Mouse (Mus musculus): ENCODE measurements around the gene Olfr131. TPM values are rescaled to one million over a fixed set of nuclear protein-coding genes. Genes with fewer than 3 reads are reported as not detected.
"Not testable (repeated sequence)": the region's sequence is repeated elsewhere in the genome, so short reads cannot be mapped to it uniquely, and the experiment has no call there.

Olfr131 gene
- not detected in 2 replicates for polyA plus RNA-seq (2014; fragmentation: Nextera tagmentation; extraction: Ambion mirVana)

DNA sequence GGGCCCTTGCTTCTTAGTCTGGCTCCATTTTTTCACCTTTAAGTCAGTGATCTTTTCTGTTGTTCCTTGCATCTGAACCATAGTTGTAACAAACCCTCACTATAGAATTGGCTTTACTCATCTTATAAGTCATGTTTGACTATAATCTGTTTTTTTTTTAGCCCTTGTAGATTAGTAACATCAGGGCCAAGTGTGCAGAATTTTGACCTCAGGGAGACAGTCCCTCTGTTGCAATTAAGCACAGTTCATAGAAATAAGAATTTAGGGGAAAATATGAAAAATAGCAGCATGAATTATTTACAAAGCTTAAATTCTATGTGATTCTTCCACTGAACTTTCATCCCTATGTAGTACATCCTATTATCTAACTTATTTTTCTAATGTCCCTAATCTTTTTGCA is at the start of gene Olfr131:
Gene Olfr131, minus strand, starts transcription at position 101 of the 400 bp plus-strand sequence.
- no peak for ATAC-seq (replicated peaks; ENCODE audit: insufficient number of reproducible peaks, low FRiP score, low TSS enrichment)
- H3K36me3 ChIP-seq (ENCODE audit: control insufficient read depth, insufficient read depth, low read length), result no peaks in the 10 kb centered on the region
- no peak within 1 kb of the TSS for H3K4me2 ChIP-seq
- H3K27ac ChIP-seq (ENCODE audit: low read depth, low read length), result no peak within 1 kb of the TSS
- no peaks in the 10 kb centered on the region for H3K4me1 ChIP-seq (ENCODE audit: control insufficient read depth, insufficient read depth, low read length)
- H3K4me3 ChIP-seq (ENCODE audit: low read depth, low read length), result no peak within 1 kb of the TSS
- H3K9me3 ChIP-seq (replicated peaks; ENCODE audit: control insufficient read depth, low read length), result no peaks in the 10 kb centered on the region
- H3K9ac ChIP-seq (ENCODE audit: low read depth, low read length), result no peak within 1 kb of the TSS
- H3K27me3 ChIP-seq (ENCODE audit: control insufficient read depth, insufficient read depth, low read length), result no peaks in the 10 kb centered on the region

GRCm38 (mm10) chr17:38134426-38134825 is 45.9 kb upstream of the Olfr131 start, which contains the start of gene Olfr132:
Olfr132 (minus strand) TSS chr17:38134526.
- H3K36me3 ChIP-seq (ENCODE audit: control insufficient read depth, insufficient read depth, low read length), result no peaks in the 10 kb centered on the region
- no peak within 1 kb of the TSS for H3K4me2 ChIP-seq
- no peaks in the 10 kb centered on the region for H3K9me3 ChIP-seq (replicated peaks; ENCODE audit: control insufficient read depth, low read length)
- WGBS (ENCODE audit: insufficient replicate concordance), result 66% methylated on average over 1 of the region's 1 CpGs
- no peak within 1 kb of the TSS for H3K9ac ChIP-seq (ENCODE audit: low read depth, low read length)
- no peak for ATAC-seq (replicated peaks; ENCODE audit: insufficient number of reproducible peaks, low FRiP score, low TSS enrichment)
- no peak within 1 kb of the TSS for H3K4me3 ChIP-seq (ENCODE audit: low read depth, low read length)
- no peak within 1 kb of the TSS for H3K27ac ChIP-seq (ENCODE audit: low read depth, low read length)
- no peaks in the 10 kb centered on the region for H3K27me3 ChIP-seq (ENCODE audit: control insufficient read depth, insufficient read depth, low read length)
- H3K4me1 ChIP-seq (ENCODE audit: control insufficient read depth, insufficient read depth, low read length), result no peaks in the 10 kb centered on the region

GRCm38 (mm10) chr17:38125371-38125770 is 36.9 kb upstream of the Olfr131 start:
- not testable (repeated sequence) for H3K27me3 ChIP-seq (ENCODE audit: control insufficient read depth, insufficient read depth, low read length); H3K36me3 ChIP-seq (ENCODE audit: control insufficient read depth, insufficient read depth, low read length); H3K9ac ChIP-seq (ENCODE audit: low read depth, low read length); H3K4me1 ChIP-seq (ENCODE audit: control insufficient read depth, insufficient read depth, low read length); H3K4me3 ChIP-seq (ENCODE audit: low read depth, low read length); ATAC-seq (replicated peaks; ENCODE audit: insufficient number of reproducible peaks, low FRiP score, low TSS enrichment); H3K27ac ChIP-seq (ENCODE audit: low read depth, low read length); H3K4me2 ChIP-seq; H3K9me3 ChIP-seq (replicated peaks; ENCODE audit: control insufficient read depth, low read length)
- 64% methylated on average over 3 of the region's 3 CpGs for WGBS (ENCODE audit: insufficient replicate concordance)

DNA sequence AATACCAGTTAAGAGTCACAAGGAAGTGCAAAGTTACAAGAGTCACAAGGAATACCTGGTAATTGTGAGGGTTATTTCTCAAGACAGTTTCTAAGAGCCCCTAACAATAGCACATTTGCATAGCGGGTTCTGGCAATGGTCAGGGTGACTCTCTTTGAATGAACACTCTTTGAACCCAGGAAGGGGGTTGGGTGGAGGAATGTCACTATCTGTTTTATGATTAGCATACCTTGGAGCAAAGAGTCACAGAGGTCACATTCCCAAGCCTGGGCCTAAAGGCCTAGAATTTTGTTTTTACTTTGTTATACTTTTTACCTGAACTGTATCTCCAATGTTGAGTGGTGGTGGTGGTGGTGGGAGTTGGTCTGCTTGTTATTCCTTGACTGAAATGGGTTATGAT is 35.7 kb upstream of the Olfr131 start:
- not testable (repeated sequence) for H3K9ac ChIP-seq (ENCODE audit: low read depth, low read length); ATAC-seq (replicated peaks; ENCODE audit: insufficient number of reproducible peaks, low FRiP score, low TSS enrichment); H3K27me3 ChIP-seq (ENCODE audit: control insufficient read depth, insufficient read depth, low read length); H3K4me3 ChIP-seq (ENCODE audit: low read depth, low read length); H3K9me3 ChIP-seq (replicated peaks; ENCODE audit: control insufficient read depth, low read length); H3K27ac ChIP-seq (ENCODE audit: low read depth, low read length); H3K36me3 ChIP-seq (ENCODE audit: control insufficient read depth, insufficient read depth, low read length); H3K4me2 ChIP-seq; H3K4me1 ChIP-seq (ENCODE audit: control insufficient read depth, insufficient read depth, low read length)
- WGBS (ENCODE audit: insufficient replicate concordance), result 64% methylated on average over 1 of the region's 1 CpGs

- Histone ChIP-seq H3K9ac (ENCODE audit: low read depth, low read length) (no peak overlapping the region), H3K27me3 (ENCODE audit: control insufficient read depth, insufficient read depth, low read length) (no peaks in the 10 kb centered on the region), H3K4me1 (ENCODE audit: control insufficient read depth, insufficient read depth, low read length) (no peaks in the 10 kb centered on the region), H3K9me3 (replicated peaks; ENCODE audit: control insufficient read depth, low read length) (no peaks in the 10 kb centered on the region), H3K4me3 (ENCODE audit: low read depth, low read length) (no peak overlapping the region), H3K4me2 (no peak overlapping the region), H3K27ac (ENCODE audit: low read depth, low read length) (no peak overlapping the region), H3K36me3 (ENCODE audit: control insufficient read depth, insufficient read depth, low read length) (no peaks in the 10 kb centered on the region)
- WGBS (ENCODE audit: insufficient replicate concordance), result 83% methylated on average over 4 of the region's 4 CpGs
- no peak for ATAC-seq (replicated peaks; ENCODE audit: insufficient number of reproducible peaks, low FRiP score, low TSS enrichment)
These were observed 6.1 kb downstream of the Olfr131 start for GRCm38 (mm10) chr17:38082364-38082763.

DNA sequence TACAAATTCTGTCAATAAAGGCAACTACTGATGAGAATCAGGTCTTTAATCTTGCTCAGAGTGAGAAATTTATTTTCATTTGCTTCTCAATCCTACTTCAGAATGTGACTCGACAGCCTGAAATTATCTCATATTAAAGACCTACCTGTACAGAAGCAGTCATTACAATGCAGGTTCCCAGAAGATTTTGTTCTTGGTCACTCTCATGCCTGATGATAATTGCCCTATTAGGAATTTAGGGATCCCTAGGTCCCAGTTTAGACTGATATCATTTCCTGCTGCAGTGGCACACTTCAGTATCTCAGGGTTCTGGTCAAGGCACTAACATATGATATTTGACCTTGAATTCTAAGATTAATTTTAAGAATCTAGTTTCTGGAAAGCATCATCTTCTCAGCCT is 24.9 kb downstream of the Olfr131 start, which contains the start of gene Olfr130:
Gene Olfr130, plus strand, starts transcription at position 301 of the 400 bp plus-strand sequence.
- no peak within 1 kb of the TSS for H3K4me3 ChIP-seq (ENCODE audit: low read depth, low read length)
- 86% methylated on average over 1 of the region's 1 CpGs for WGBS (ENCODE audit: insufficient replicate concordance)
- H3K27me3 ChIP-seq (ENCODE audit: control insufficient read depth, insufficient read depth, low read length), result no peaks in the 10 kb centered on the region
- ATAC-seq (replicated peaks; ENCODE audit: insufficient number of reproducible peaks, low FRiP score, low TSS enrichment), result no peak
- no peaks in the 10 kb centered on the region for H3K9me3 ChIP-seq (replicated peaks; ENCODE audit: control insufficient read depth, low read length)
- H3K4me2 ChIP-seq, result no peak within 1 kb of the TSS
- no peaks in the 10 kb centered on the region for H3K36me3 ChIP-seq (ENCODE audit: control insufficient read depth, insufficient read depth, low read length)
- no peak within 1 kb of the TSS for H3K9ac ChIP-seq (ENCODE audit: low read depth, low read length)
- H3K4me1 ChIP-seq (ENCODE audit: control insufficient read depth, insufficient read depth, low read length), result no peaks in the 10 kb centered on the region
- H3K27ac ChIP-seq (ENCODE audit: low read depth, low read length), result no peak within 1 kb of the TSS

DNA sequence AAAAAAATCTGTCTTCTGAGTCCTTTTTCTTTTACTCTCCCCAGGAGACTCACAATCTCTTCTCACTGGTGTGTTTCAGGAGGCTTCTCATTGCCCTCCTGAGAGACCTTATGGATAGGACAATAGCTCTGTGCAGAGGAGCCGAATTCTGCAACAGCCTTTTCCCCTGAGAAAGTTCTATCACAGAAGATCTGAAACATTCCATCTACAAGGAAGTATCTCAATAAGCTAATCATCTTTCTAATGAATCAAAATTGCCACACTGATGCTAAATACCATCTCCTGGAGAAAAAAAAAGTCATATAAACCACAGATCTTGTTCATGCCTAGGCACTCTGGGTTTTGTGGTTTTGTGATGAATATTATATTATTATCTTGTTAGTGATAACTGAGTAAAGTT is 28.5 kb downstream of the Olfr131 start, which contains the start of gene Olfr129:
Gene Olfr129, minus strand, starts transcription at position 101 of the 400 bp plus-strand sequence.
- no peak for ATAC-seq (replicated peaks; ENCODE audit: insufficient number of reproducible peaks, low FRiP score, low TSS enrichment)
- H3K4me3 ChIP-seq (ENCODE audit: low read depth, low read length), result no peak within 1 kb of the TSS
- no peak within 1 kb of the TSS for H3K9ac ChIP-seq (ENCODE audit: low read depth, low read length)
- H3K4me1 ChIP-seq (ENCODE audit: control insufficient read depth, insufficient read depth, low read length), result no peaks in the 10 kb centered on the region
- H3K27ac ChIP-seq (ENCODE audit: low read depth, low read length), result no peak within 1 kb of the TSS
- no peaks in the 10 kb centered on the region for H3K36me3 ChIP-seq (ENCODE audit: control insufficient read depth, insufficient read depth, low read length)
- WGBS (ENCODE audit: insufficient replicate concordance), result 56% methylated on average over 1 of the region's 1 CpGs
- H3K27me3 ChIP-seq (ENCODE audit: control insufficient read depth, insufficient read depth, low read length), result no peaks in the 10 kb centered on the region
- H3K9me3 ChIP-seq (replicated peaks; ENCODE audit: control insufficient read depth, low read length), result no peaks in the 10 kb centered on the region
- H3K4me2 ChIP-seq, result no peak within 1 kb of the TSS

Other genes starting within 250 kb of the Olfr131 start
- gene Olfr126, start 241.2 kb downstream of the Olfr131 start, polyA plus RNA-seq (2014; fragmentation: Nextera tagmentation; extraction: Ambion mirVana), result not detected in 2 replicates
- gene Olfr127, start 188.3 kb downstream of the Olfr131 start, polyA plus RNA-seq (2014; fragmentation: Nextera tagmentation; extraction: Ambion mirVana), result not detected in 2 replicates
- gene Olfr128, start 168.1 kb downstream of the Olfr131 start, polyA plus RNA-seq (2014; fragmentation: Nextera tagmentation; extraction: Ambion mirVana), result not detected in 2 replicates
- not detected in 2 replicates for gene Olfr761, start 135.6 kb downstream of the Olfr131 start, polyA plus RNA-seq (2014; fragmentation: Nextera tagmentation; extraction: Ambion mirVana)
- gene Olfr129, start 28.6 kb downstream of the Olfr131 start, polyA plus RNA-seq (2014; fragmentation: Nextera tagmentation; extraction: Ambion mirVana), result not detected in 2 replicates
- not detected in 2 replicates for gene Olfr130, start 24.8 kb downstream of the Olfr131 start, polyA plus RNA-seq (2014; fragmentation: Nextera tagmentation; extraction: Ambion mirVana)
- gene Olfr132, start 45.8 kb upstream of the Olfr131 start, polyA plus RNA-seq (2014; fragmentation: Nextera tagmentation; extraction: Ambion mirVana), result not detected in 2 replicates
- not detected in 2 replicates for gene Olfr133, start 56.6 kb upstream of the Olfr131 start, polyA plus RNA-seq (2014; fragmentation: Nextera tagmentation; extraction: Ambion mirVana)
- not detected in 2 replicates for gene Olfr134, start 82.7 kb upstream of the Olfr131 start, polyA plus RNA-seq (2014; fragmentation: Nextera tagmentation; extraction: Ambion mirVana)
- not detected in 2 replicates for gene Olfr135, start 115.6 kb upstream of the Olfr131 start, polyA plus RNA-seq (2014; fragmentation: Nextera tagmentation; extraction: Ambion mirVana)
- gene Olfr138, start 172.3 kb upstream of the Olfr131 start, polyA plus RNA-seq (2014; fragmentation: Nextera tagmentation; extraction: Ambion mirVana), result not detected in 2 replicates
- gene Olfr137, start 218.9 kb upstream of the Olfr131 start, polyA plus RNA-seq (2014; fragmentation: Nextera tagmentation; extraction: Ambion mirVana), result not detected in 2 replicates
- gene Olfr136, start 241.1 kb upstream of the Olfr131 start, polyA plus RNA-seq (2014; fragmentation: Nextera tagmentation; extraction: Ambion mirVana), result not detected in 2 replicates